Mouse (Mus musculus): ENCODE results near the gene Atxn1l. TPM values are rescaled to one million over a fixed set of nuclear protein-coding genes. Genes with fewer than 3 reads are reported as not detected.
A peak's percentile ranks its signal among the peaks of the same experiment; 100 is the strongest.

Gene Atxn1l
- polyA plus RNA-seq, 2 experiments, result 9.6 to 16.2 TPM

DNA sequence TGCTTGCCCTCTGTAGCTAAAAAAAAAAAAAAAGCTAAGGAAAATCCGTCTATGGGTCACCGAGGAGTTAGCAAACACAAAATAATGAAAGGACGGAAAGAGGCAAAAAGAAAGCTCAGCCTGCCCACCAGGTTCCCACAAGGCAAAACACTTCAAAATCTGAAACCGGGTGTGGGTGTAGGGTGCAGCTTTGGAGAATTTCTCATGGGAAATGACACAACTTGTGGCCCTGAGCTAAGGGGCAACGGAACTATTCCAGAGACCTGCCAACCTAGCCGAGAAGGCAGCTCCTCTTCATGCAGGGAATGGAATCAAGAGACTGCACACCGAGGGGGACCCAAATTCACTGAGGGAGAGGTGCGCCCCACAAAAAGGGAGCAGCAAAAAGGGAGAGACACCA, 720 bp downstream of the Atxn1l start:
- ATAC-seq (ENCODE audit: low FRiP score, low read depth), result no peak; the same call in 1 of the 2 replicates
- Histone ChIP-seq H3K4me1 (ENCODE audit: control insufficient read depth, insufficient read depth, low read length) (peaks cover 7% of the 10 kb centered on the region), H3K4me3 (replicated peaks; ENCODE audit: low read length) (peak overlapping the region; percentile 99), H3K9ac (ENCODE audit: low read depth, low read length, severe bottlenecking) (peak overlapping the region; percentile 97), H3K36me3 (ENCODE audit: control insufficient read depth, insufficient read depth, low read length) (peaks cover 28% of the 10 kb centered on the region), H3K9me3 (ENCODE audit: control insufficient read depth, low read length) (no peaks in the 10 kb centered on the region), H3K4me2 (replicated peaks; ENCODE audit: low read depth, low read length, severe bottlenecking) (peak overlapping the region; percentile 82), H3K27me3 (ENCODE audit: control insufficient read depth, insufficient read depth, low read length) (no peaks in the 10 kb centered on the region), H3K27ac (replicated peaks; ENCODE audit: low read depth, low read length) (peak overlapping the region; percentile 67; the same call in 1 of the 2 replicates)
- no peak for TF ChIP-seq POLR2A (IDR thresholded peaks at IDR 0.05; ENCODE audit: borderline replicate concordance, extremely low read depth, insufficient read depth, insufficient read length)
- WGBS, result 9% methylated on average over 8 of the region's 8 CpGs
- no peak for DNase-seq (ENCODE audit: low spot score)

- Histone ChIP-seq H3K9ac (ENCODE audit: low read depth, low read length, severe bottlenecking) (no peak overlapping the region), H3K9me3 (ENCODE audit: control insufficient read depth, low read length) (no peaks in the 10 kb centered on the region), H3K36me3 (ENCODE audit: control insufficient read depth, insufficient read depth, low read length) (peaks cover 44% of the 10 kb centered on the region), H3K27ac (replicated peaks; ENCODE audit: low read depth, low read length) (no peak overlapping the region), H3K4me3 (replicated peaks; ENCODE audit: low read length) (no peak overlapping the region), H3K27me3 (ENCODE audit: control insufficient read depth, insufficient read depth, low read length) (no peaks in the 10 kb centered on the region), H3K4me1 (ENCODE audit: control insufficient read depth, insufficient read depth, low read length) (peaks cover 7% of the 10 kb centered on the region), H3K4me2 (replicated peaks; ENCODE audit: low read depth, low read length, severe bottlenecking) (no peak overlapping the region)
- no peak for ATAC-seq (ENCODE audit: low FRiP score, low read depth)
- DNase-seq (ENCODE audit: low spot score), result no peak
- no peak for TF ChIP-seq POLR2A (IDR thresholded peaks at IDR 0.05; ENCODE audit: borderline replicate concordance, extremely low read depth, insufficient read depth, insufficient read length)
- 92% methylated on average over 3 of the region's 3 CpGs for WGBS
Observed at GRCm38 (mm10) chr8:109734018-109734417, 3.5 kb downstream of the Atxn1l start.

DNA sequence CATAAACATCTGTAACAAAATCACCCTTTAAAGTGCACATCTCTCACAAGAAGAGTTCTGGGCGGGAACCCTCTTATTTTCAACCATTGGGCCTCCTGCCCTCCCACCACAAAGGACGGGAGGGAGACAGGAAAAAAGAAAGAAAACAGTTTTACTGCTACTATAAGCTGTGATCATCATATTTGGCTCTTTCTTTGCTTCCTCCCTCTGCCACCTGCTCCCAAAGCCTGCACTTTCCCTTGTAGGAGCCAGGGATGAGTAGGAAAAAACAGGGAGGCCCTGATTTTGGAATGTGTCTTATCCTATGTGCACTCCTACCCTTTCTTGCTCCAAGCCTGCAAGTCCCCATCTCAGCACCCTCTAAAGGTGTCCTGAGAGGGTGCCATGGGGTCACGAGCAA, 6.5 kb downstream of the Atxn1l start:
- TF ChIP-seq POLR2A (IDR thresholded peaks at IDR 0.05; ENCODE audit: borderline replicate concordance, extremely low read depth, insufficient read depth, insufficient read length), result no peak
- ATAC-seq (ENCODE audit: low FRiP score, low read depth) (no peak), DNase-seq (ENCODE audit: low spot score) (no peak)
- Histone ChIP-seq H3K27ac (replicated peaks; ENCODE audit: low read depth, low read length) (no peak overlapping the region), H3K36me3 (ENCODE audit: control insufficient read depth, insufficient read depth, low read length) (peaks cover 52% of the 10 kb centered on the region), H3K4me1 (ENCODE audit: control insufficient read depth, insufficient read depth, low read length) (peaks cover under 1% of the 10 kb centered on the region), H3K9ac (ENCODE audit: low read depth, low read length, severe bottlenecking) (no peak overlapping the region), H3K9me3 (ENCODE audit: control insufficient read depth, low read length) (no peaks in the 10 kb centered on the region), H3K4me2 (replicated peaks; ENCODE audit: low read depth, low read length, severe bottlenecking) (no peak overlapping the region), H3K4me3 (replicated peaks; ENCODE audit: low read length) (no peak overlapping the region), H3K27me3 (ENCODE audit: control insufficient read depth, insufficient read depth, low read length) (no peaks in the 10 kb centered on the region)
- WGBS, result 88% methylated on average over 3 of the region's 3 CpGs

DNA sequence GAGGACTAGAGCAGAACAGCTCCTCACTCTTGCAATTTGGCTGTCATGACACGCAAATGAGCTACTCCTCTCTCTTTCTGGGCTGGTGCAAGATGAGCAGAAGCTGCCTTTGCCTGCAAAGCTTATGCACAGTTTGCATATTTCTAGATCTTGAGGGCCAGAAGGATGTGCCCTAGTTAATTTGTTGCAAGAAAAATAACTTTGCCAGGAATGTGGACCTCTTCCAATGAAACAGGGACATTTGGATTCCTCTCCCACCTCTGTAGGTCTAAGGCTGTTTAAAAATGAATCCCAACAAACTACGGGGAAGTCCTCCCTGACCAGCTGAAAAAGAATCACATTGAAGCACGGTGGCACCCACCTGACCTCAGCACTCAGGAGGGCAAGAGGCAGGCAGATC, 12.4 kb downstream of the Atxn1l start:
- Histone ChIP-seq H3K9ac (ENCODE audit: low read depth, low read length, severe bottlenecking) (no peak overlapping the region), H3K27ac (replicated peaks; ENCODE audit: low read depth, low read length) (no peak overlapping the region), H3K4me3 (replicated peaks; ENCODE audit: low read length) (no peak overlapping the region), H3K36me3 (ENCODE audit: control insufficient read depth, insufficient read depth, low read length) (peaks cover 69% of the 10 kb centered on the region), H3K27me3 (ENCODE audit: control insufficient read depth, insufficient read depth, low read length) (no peaks in the 10 kb centered on the region), H3K9me3 (ENCODE audit: control insufficient read depth, low read length) (no peaks in the 10 kb centered on the region), H3K4me2 (replicated peaks; ENCODE audit: low read depth, low read length, severe bottlenecking) (no peak overlapping the region), H3K4me1 (ENCODE audit: control insufficient read depth, insufficient read depth, low read length) (no peaks in the 10 kb centered on the region)
- DNase-seq (ENCODE audit: low spot score) (no peak), ATAC-seq (ENCODE audit: low FRiP score, low read depth) (no peak)
- TF ChIP-seq POLR2A (IDR thresholded peaks at IDR 0.05; ENCODE audit: borderline replicate concordance, extremely low read depth, insufficient read depth, insufficient read length), result no peak
- WGBS, result 84% methylated on average over 3 of the region's 3 CpGs

DNA sequence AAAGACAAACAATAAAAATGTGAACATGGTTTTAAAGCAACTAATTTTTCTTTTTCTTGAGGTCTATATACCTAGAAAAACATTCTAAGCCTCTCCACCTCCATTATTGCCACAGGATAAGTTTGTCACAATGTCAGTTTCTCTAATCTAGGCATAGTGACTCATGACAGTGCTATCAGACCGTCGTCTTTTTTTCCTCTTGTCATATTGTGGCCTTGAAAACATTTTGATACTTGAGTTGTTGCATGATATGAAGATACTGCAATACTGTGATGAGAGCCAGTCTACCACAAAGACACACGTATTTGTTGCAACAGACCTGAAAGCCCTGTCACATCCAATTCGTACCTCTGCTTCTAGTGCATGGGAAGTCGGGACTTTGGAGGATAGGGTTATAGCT, 22.6 kb downstream of the Atxn1l start:
- Histone ChIP-seq H3K4me3 (replicated peaks; ENCODE audit: low read length) (no peak overlapping the region), H3K36me3 (ENCODE audit: control insufficient read depth, insufficient read depth, low read length) (peaks cover 95% of the 10 kb centered on the region), H3K9ac (ENCODE audit: low read depth, low read length, severe bottlenecking) (no peak overlapping the region), H3K27me3 (ENCODE audit: control insufficient read depth, insufficient read depth, low read length) (no peaks in the 10 kb centered on the region), H3K4me1 (ENCODE audit: control insufficient read depth, insufficient read depth, low read length) (no peaks in the 10 kb centered on the region), H3K4me2 (replicated peaks; ENCODE audit: low read depth, low read length, severe bottlenecking) (no peak overlapping the region), H3K9me3 (ENCODE audit: control insufficient read depth, low read length) (no peaks in the 10 kb centered on the region), H3K27ac (replicated peaks; ENCODE audit: low read depth, low read length) (no peak overlapping the region)
- WGBS, result 92% methylated on average over 5 of the region's 5 CpGs
- DNase-seq (ENCODE audit: low spot score) (no peak), ATAC-seq (ENCODE audit: low FRiP score, low read depth) (no peak)
- TF ChIP-seq POLR2A (IDR thresholded peaks at IDR 0.05; ENCODE audit: borderline replicate concordance, extremely low read depth, insufficient read depth, insufficient read length), result no peak

- no peak for ATAC-seq (ENCODE audit: low FRiP score, low read depth)
- H3K9me3 ChIP-seq (ENCODE audit: control insufficient read depth, low read length), result no peaks in the 10 kb centered on the region
- H3K27me3 ChIP-seq (ENCODE audit: control insufficient read depth, insufficient read depth, low read length), result no peaks in the 10 kb centered on the region
- no peak overlapping the region for H3K4me3 ChIP-seq (replicated peaks; ENCODE audit: low read length)
- TF ChIP-seq POLR2A (IDR thresholded peaks at IDR 0.05; ENCODE audit: borderline replicate concordance, extremely low read depth, insufficient read depth, insufficient read length), result no peak
- no peak overlapping the region for H3K9ac ChIP-seq (ENCODE audit: low read depth, low read length, severe bottlenecking)
- peaks cover 91% of the 10 kb centered on the region for H3K36me3 ChIP-seq (ENCODE audit: control insufficient read depth, insufficient read depth, low read length)
- H3K4me2 ChIP-seq (replicated peaks; ENCODE audit: low read depth, low read length, severe bottlenecking), result no peak overlapping the region
- 95% methylated on average over 1 of the region's 1 CpGs for WGBS
- H3K4me1 ChIP-seq (ENCODE audit: control insufficient read depth, insufficient read depth, low read length), result 0 out of 2 replicates have a peak, but pooled peaks cover 2% of the 10 kb centered on the region
- no peak overlapping the region for H3K27ac ChIP-seq (replicated peaks; ENCODE audit: low read depth, low read length)
- DNase-seq (ENCODE audit: low spot score), result no peak
Observed at GRCm38 (mm10) chr8:109712521-109712920, 25.0 kb downstream of the Atxn1l start.

Data from limb, embryonic 14.5 days (tissue).